Mouse (Mus musculus) right cerebral cortex, postnatal 14 days (tissue): ENCODE results near the gene Trak2.
"Not testable (repeated sequence)": the region's sequence is repeated elsewhere in the genome, so short reads cannot be mapped to it uniquely, and the experiment has no call there.

ENCODE experiments used
- DNase-seq: peaks from one replicate; pipeline ENCODE4 v3.0.0; 2022

Trak2 gene

GRCm38 (mm10) chr1:58885646-58886045, 87.6 kb downstream of the Trak2 start:
- no peak for DNase-seq

- not testable (repeated sequence) for DNase-seq
Measured at GRCm38 (mm10) chr1:58883279-58883678, 90.0 kb downstream of the Trak2 start.

- not testable (repeated sequence) for DNase-seq
Measured at GRCm38 (mm10) chr1:58879291-58879690, 93.9 kb downstream of the Trak2 start.

- DNase-seq, result not testable (repeated sequence)
Measured at GRCm38 (mm10) chr1:58876500-58876899, 96.7 kb downstream of the Trak2 start.

GRCm38 (mm10) chr1:58860586-58860985, 112.6 kb downstream of the Trak2 start:
- DNase-seq, result not testable (repeated sequence)

- DNase-seq, result not testable (repeated sequence)
Measured at GRCm38 (mm10) chr1:58859738-58860365, 113.4 kb downstream of the Trak2 start.

GRCm38 (mm10) chr1:58859131-58859530, 114.1 kb downstream of the Trak2 start:
- not testable (repeated sequence) for DNase-seq

GRCm38 (mm10) chr1:58856811-58857210, 116.4 kb downstream of the Trak2 start:
- DNase-seq, result not testable (repeated sequence)
